ENCODE assay signal across 8 mouse cellular contexts in the genomic region with DNA sequence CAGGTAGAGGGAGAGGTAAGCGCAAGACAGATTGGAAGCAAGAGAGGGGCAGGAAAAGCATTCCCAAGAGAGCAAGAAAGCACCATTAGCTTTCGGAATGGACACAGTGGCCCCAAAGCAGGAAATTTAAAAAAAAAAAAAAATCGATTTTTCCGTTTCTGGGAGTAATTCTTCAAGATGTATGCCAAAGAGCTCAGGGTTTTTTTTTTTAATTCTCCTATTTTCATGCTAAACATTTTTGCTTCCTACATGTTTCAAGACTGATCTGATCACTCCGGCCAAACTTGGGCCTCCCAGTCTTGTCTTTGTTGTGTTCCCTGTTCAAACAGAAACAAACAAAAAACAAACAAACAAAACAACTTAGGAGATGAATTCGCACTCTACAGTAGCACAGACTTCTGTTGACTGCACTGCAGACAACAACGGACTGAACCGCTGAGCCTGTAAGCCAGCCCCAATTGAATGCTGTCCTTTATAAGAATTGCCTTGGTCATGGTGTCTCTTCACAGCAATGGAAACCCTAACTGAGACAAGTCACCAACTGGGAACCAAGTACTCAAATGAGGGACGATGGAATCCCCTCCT. TPM values are rescaled to one million over a fixed set of nuclear protein-coding genes. Genes with fewer than 3 reads are reported as not detected.
DNase-seq lines count a peak whose midpoint lies in the region; ATAC-seq and TF ChIP-seq lines count a peak whose summit lies in the region.

No protein-coding gene starts in this region.

- H3K4me1 ChIP-seq in liver, adult 2 months (ENCODE audit: control insufficient read depth, insufficient read depth, low read length): peaks cover 7% of the 10 kb centered on the region
- peaks cover 15% of the 10 kb centered on the region for H3K4me1 ChIP-seq in embryonic facial prominence, embryonic 10.5 days
- H3K4me1 ChIP-seq in hindbrain, postnatal 0 days (ENCODE audit: insufficient read depth, low read length): no peaks in the 10 kb centered on the region

- no peaks in the 10 kb centered on the region for H3K9me3 ChIP-seq in embryonic facial prominence, embryonic 10.5 days
- no peaks in the 10 kb centered on the region for H3K9me3 ChIP-seq in hindbrain, postnatal 0 days (ENCODE audit: low read length)

- H3K27me3 ChIP-seq in liver, adult 2 months (ENCODE audit: control insufficient read depth, insufficient read depth, low read length): no peaks in the 10 kb centered on the region
- no peaks in the 10 kb centered on the region for H3K27me3 ChIP-seq in embryonic facial prominence, embryonic 10.5 days (replicated peaks; ENCODE audit: low read depth, poor library complexity, severe bottlenecking)
- no peaks in the 10 kb centered on the region for H3K27me3 ChIP-seq in hindbrain, postnatal 0 days (ENCODE audit: insufficient read depth, low read length)
- H3K27me3 ChIP-seq in myocyte (ENCODE audit: control insufficient read depth, insufficient read depth, insufficient read length): no peaks in the 10 kb centered on the region

- no peak for ATAC-seq in hindbrain, postnatal 0 days

- H3K9ac ChIP-seq in liver, adult 2 months (ENCODE audit: low read depth, low read length): peak overlapping the region; percentile 83
- H3K9ac ChIP-seq in hindbrain, postnatal 0 days (replicated peaks; ENCODE audit: low read length): peak overlapping the region; percentile 63

- no peak for TF ChIP-seq CTCF in liver, adult 2 months (IDR thresholded peaks at IDR 0.05; ENCODE audit: low read depth, low read length)
- 0 out of 2 replicates have a peak, but pooled peaks have one; percentile 25 for TF ChIP-seq CTCF in hindbrain, postnatal 0 days (IDR thresholded peaks at IDR 0.05; ENCODE audit: low read depth)

- H3K79me2 ChIP-seq in liver, adult 2 months (ENCODE audit: control insufficient read depth, insufficient read depth, low read length): no peaks in the 10 kb centered on the region
- no peaks in the 10 kb centered on the region for H3K79me2 ChIP-seq in myocyte (ENCODE audit: control insufficient read depth, insufficient read depth)

- 34% methylated on average over 9 of the region's 9 CpGs for WGBS in liver, adult 2 months
- 42% methylated on average over 9 of the region's 9 CpGs for WGBS in embryonic facial prominence, embryonic 10.5 days
- 37% methylated on average over 9 of the region's 9 CpGs for WGBS in hindbrain, postnatal 0 days

- peaks cover 10% of the 10 kb centered on the region for H3K36me3 ChIP-seq in liver, adult 2 months (ENCODE audit: control insufficient read depth, insufficient read depth, low read length)
- no peaks in the 10 kb centered on the region for H3K36me3 ChIP-seq in embryonic facial prominence, embryonic 10.5 days (replicated peaks)
- H3K36me3 ChIP-seq in hindbrain, postnatal 0 days (ENCODE audit: insufficient read depth, low read length): no peaks in the 10 kb centered on the region
- H3K36me3 ChIP-seq in myocyte (ENCODE audit: control insufficient read depth, insufficient read depth): no peaks in the 10 kb centered on the region

- peak overlapping the region; percentile 92 for H3K4me3 ChIP-seq in liver, adult 2 months (ENCODE audit: insufficient read depth, low read depth, low read length)
- peak overlapping the region; percentile 88 for H3K4me3 ChIP-seq in embryonic facial prominence, embryonic 10.5 days
- peak overlapping the region; percentile 86 for H3K4me3 ChIP-seq in hindbrain, postnatal 0 days (ENCODE audit: low read length)
- H3K4me3 ChIP-seq in myocyte: peak overlapping the region; percentile 73

- H3K27ac ChIP-seq in liver, adult 2 months (replicated peaks; ENCODE audit: insufficient read depth, low read depth, low read length): peak overlapping the region; percentile 88
- peak overlapping the region; percentile 87 for H3K27ac ChIP-seq in embryonic facial prominence, embryonic 10.5 days (replicated peaks)
- peak overlapping the region; percentile 74 for H3K27ac ChIP-seq in hindbrain, postnatal 0 days

- peak overlapping the region; percentile 80 for H3K4me2 ChIP-seq in hindbrain, postnatal 0 days (ENCODE audit: low read depth, low read length)
- peak overlapping the region; percentile 79 for H3K4me2 ChIP-seq in myocyte (ENCODE audit: low read depth)

- peak overlapping the region; percentile 22 for H3ac ChIP-seq in myocyte (ENCODE audit: control insufficient read depth, insufficient read length)

- TF ChIP-seq POLR2A in liver, adult 2 months (IDR thresholded peaks at IDR 0.05; ENCODE audit: extremely low read depth, insufficient read depth, low read length): no peak
- TF ChIP-seq POLR2A in myocyte (IDR thresholded peaks at IDR 0.05; ENCODE audit: insufficient read length, low read depth): no peak

- DNase-seq in liver, adult 2 months (ENCODE audit: extremely low read depth, low read depth, low spot score): no peak
- no peak for DNase-seq in liver
- DNase-seq in embryonic facial prominence, embryonic 10.5 days (ENCODE audit: low spot score): no peak
- DNase-seq in hindbrain, postnatal 0 days (ENCODE audit: low spot score): no peak
- no peak for DNase-seq in thymus, postnatal 14 days
- DNase-seq in cerebellum, adult 9-11 months: no peak
- DNase-seq in left cerebral cortex, adult 18-20 months (ENCODE audit: low spot score in 2 of 2): no peak

TF ChIP-seq in myocyte, 11 proteins besides CTCF, POLR2A, EP300 and RAD21:
- no peak for TF ChIP-seq REST (IDR thresholded peaks at IDR 0.05; ENCODE audit: insufficient read depth, insufficient read length)
- no peak for TF ChIP-seq MYOG (IDR thresholded peaks at IDR 0.05; ENCODE audit: control insufficient read depth in 1 of 3, insufficient read depth in 1 of 3, insufficient read length in 2 of 3, low read depth in 2 of 3)
- no peak for TF ChIP-seq TCF3 (IDR thresholded peaks at IDR 0.05; ENCODE audit: insufficient read length, low read depth)

RNA-seq across cellular contexts. Expression of gene Irak4, which starts 0.7 kb away (rescaled TPM):
- total RNA-seq in liver, adult 2 months (2014; rRNA removed): 6.0 and 6.9 TPM in 2 replicates
- polyA plus RNA-seq in liver, adult 2 months (2012; rRNA removed): 5.9 and 7.9 TPM in 2 replicates
- 2.8 and 3.3 TPM in 2 replicates for polyA plus RNA-seq in embryonic facial prominence, embryonic 10.5 days (2016; fragmentation: Nextera tagmentation; extraction: Ambion mirVana)
- 0.52 and 0.90 TPM in 2 replicates for total RNA-seq in hindbrain, postnatal 0 days (2014; rRNA removed)
- polyA plus RNA-seq in hindbrain, postnatal 0 days (2015; fragmentation: Nextera tagmentation; extraction: Ambion mirVana): 1.9 and 2.1 TPM in 2 replicates
- polyA plus RNA-seq in myocyte (2012; fragmentation: generic; extraction: Trizol): 7.0 TPM
- total RNA-seq in left cerebral cortex, adult 18-20 months (2021): 1 to 10 TPM; 1.3 to 1.4 TPM

RNA-seq across cellular contexts. Expression of gene Pus7l, which starts 0.8 kb away (rescaled TPM):
- 0.92 and 1.1 TPM in 2 replicates for total RNA-seq in liver, adult 2 months (2014; rRNA removed)
- polyA plus RNA-seq in liver, adult 2 months (2012; rRNA removed): 0.76 and 1.5 TPM in 2 replicates
- polyA plus RNA-seq in embryonic facial prominence, embryonic 10.5 days (2016; fragmentation: Nextera tagmentation; extraction: Ambion mirVana): 8.9 and 10.5 TPM in 2 replicates
- total RNA-seq in hindbrain, postnatal 0 days (2014; rRNA removed): 3.0 and 3.7 TPM in 2 replicates
- 4.8 and 6.7 TPM in 2 replicates for polyA plus RNA-seq in hindbrain, postnatal 0 days (2015; fragmentation: Nextera tagmentation; extraction: Ambion mirVana)
- 4.0 TPM for polyA plus RNA-seq in myocyte (2012; fragmentation: generic; extraction: Trizol)
- total RNA-seq in left cerebral cortex, adult 18-20 months (2021): 1 to 10 TPM; 2.4 to 3.0 TPM

RNA-seq across cellular contexts. Expression of gene Twf1, which starts 45.5 kb away (rescaled TPM):
- total RNA-seq in liver, adult 2 months (2014; rRNA removed): 28.1 and 34.2 TPM in 2 replicates
- polyA plus RNA-seq in liver, adult 2 months (2012; rRNA removed): 20.1 and 21.7 TPM in 2 replicates
- polyA plus RNA-seq in embryonic facial prominence, embryonic 10.5 days (2016; fragmentation: Nextera tagmentation; extraction: Ambion mirVana): 66.1 and 68.9 TPM in 2 replicates
- 34.3 and 37.1 TPM in 2 replicates for total RNA-seq in hindbrain, postnatal 0 days (2014; rRNA removed)
- polyA plus RNA-seq in hindbrain, postnatal 0 days (2015; fragmentation: Nextera tagmentation; extraction: Ambion mirVana): 77.4 and 77.8 TPM in 2 replicates
- 28.6 TPM for polyA plus RNA-seq in myocyte (2012; fragmentation: generic; extraction: Trizol)
- total RNA-seq in left cerebral cortex, adult 18-20 months (2021): 10 to 100 TPM; 40.5 to 41.0 TPM
